Mouse (Mus musculus): ENCODE results near the gene Il12rb1.
"Not testable (repeated sequence)": the region's sequence is repeated elsewhere in the genome, so short reads cannot be mapped to it uniquely, and the experiment has no call there.

Il12rb1 gene

DNA sequence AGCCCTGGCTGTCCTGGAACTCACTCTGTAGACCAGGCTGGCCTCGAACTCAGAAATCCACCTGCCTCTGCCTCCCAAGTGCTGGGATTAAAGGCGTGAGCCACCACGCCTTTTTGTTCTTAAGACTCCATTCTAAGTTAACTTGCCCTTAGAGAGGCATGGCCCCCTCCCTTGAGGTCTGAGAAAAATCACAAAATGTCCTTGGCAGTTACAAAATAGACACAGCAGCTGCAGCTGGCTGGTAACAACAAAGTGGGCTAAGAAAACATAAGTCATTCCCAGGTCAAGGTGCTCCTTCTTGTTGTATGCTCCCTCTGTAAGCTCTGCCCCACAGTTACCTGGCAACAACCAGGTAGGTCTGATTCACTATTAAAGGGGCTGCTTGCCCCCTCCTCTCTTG lies 14.3 kb downstream of the Il12rb1 start:
- in situ Hi-C loops (cut with MboI, MseI): not testable (repeated sequence)

DNA sequence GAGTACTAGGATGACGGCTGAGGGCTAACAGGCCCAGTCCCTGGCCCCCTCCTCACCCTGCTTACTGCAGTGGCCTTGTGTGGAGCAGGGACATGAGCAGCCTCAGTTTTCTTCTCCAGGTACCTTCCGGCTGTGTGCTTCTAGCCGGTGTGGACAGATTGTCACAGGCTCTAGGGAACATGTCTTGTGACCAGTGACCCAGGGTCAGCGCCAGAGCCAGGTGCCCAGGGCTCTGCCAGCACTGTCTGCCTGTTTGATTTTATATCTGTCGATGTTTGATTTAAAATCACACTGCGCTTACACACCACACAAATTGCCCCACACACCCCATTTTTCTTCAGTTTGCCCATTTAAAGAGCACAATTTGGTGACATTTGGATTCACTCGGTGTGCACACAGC lies 15.6 kb downstream of the Il12rb1 start:
- in situ Hi-C loops (cut with MboI, MseI): no loop called here

DNA sequence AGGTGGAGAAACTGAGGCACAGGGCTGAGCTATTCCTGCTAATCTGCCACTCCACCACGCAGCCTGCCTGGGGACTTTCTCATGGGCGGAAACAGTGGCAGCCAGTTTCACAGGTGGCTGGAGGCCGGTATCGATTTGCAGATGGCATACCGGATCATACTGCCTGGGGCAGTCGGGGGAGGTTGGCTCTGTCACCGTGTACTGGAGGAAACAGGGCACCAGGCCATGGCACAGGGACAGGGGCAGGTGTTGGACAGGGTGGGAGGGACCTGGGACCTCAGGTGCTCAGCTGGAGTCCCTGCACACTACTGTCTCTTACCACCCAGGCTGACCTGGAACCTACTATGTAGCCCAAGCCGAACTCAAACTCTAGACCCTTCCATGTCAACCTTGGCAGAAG lies 17.6 kb downstream of the Il12rb1 start:
- in situ Hi-C loops (cut with MboI, MseI): loop anchor here (5.0 kb wide), 1 partner anchor 114 kb away; no protein-coding TSS in a partner anchor

DNA sequence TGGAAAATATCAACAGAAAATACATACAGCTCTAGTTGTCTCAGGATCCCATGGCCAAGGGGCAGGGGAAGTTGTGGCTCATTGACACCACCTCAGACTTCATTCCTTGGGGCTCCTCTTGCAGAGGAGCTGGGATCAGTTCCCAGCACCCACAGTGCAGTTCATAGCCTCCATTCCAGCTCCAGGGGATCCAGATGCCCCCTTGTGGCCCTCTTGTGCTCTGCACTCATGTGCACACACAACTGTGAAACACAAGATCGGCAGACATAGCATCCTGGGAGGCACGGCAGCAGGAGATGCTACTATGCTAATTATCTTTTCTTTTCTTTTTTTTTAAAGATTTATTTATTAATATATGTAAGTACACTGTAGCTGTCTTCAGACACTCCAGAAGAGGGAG lies 18.8 kb downstream of the Il12rb1 start:
- in situ Hi-C loops (cut with MboI, MseI): loop anchor here (5.0 kb wide), 1 partner anchor 115 kb away; no protein-coding TSS in a partner anchor

DNA sequence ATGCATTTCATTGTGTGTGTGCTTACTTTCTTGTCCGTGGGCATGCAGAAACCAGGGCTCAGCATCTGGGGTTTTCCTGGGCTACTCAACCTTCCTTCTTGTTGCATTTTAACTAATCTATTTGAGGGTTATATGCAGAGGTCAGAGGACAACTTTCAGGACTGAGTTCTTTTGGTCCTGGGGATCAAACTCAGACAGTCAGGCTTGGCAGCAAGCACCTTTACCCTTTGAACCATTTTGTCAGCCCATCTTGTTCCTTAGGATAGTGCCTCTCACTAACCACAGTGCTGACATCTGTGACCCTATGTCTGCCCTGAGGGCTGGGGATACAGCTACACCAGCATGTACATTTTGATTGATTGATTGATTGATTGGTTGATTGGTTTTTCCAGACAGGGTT lies 19.5 kb downstream of the Il12rb1 start:
- in situ Hi-C loops (cut with MboI, MseI): loop anchor here (5.0 kb wide), 1 partner anchor 115 kb away; no protein-coding TSS in a partner anchor

DNA sequence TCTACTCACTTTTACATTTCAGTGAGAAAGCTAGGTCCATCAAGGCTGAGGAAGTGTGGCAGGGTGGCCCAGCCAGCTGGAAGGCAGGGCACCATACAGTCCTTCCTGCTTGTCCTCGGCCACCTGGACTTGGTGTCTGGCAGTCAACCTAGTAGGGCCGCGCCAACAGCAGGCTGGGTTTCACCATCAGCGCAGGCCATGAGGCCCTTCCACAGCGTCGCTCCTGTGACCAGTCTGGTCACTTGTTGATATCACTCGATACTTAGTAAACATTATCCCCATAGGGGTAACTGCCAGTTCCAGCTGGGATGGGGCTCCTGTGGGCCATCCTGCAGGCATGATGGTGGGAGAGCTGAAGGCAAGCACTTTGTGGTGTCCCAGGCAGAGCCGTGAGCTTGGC lies 23.3 kb downstream of the Il12rb1 start:
- in situ Hi-C loops (cut with MboI, MseI): no loop called here

DNA sequence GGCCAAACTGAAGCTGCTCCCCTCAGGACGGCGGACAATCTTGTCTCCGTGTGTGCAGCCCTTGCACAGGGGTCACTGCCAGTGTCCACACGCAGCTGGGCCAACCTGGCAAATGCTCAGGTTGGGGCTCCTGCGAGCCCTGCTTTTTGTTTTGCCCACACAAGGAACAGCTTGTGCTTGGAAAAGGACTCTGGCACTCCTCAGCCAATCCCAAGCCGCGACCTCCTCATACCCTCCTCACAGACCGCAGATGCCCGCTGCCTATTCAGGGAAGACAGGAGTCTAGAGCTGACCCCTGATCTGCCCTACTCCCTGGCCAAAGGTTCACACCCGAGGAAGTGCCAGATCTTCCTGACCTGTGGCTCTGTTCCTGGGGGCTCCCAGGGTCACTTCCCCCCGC lies 24.1 kb downstream of the Il12rb1 start:
- in situ Hi-C loops (cut with MboI, MseI): no loop called here

DNA sequence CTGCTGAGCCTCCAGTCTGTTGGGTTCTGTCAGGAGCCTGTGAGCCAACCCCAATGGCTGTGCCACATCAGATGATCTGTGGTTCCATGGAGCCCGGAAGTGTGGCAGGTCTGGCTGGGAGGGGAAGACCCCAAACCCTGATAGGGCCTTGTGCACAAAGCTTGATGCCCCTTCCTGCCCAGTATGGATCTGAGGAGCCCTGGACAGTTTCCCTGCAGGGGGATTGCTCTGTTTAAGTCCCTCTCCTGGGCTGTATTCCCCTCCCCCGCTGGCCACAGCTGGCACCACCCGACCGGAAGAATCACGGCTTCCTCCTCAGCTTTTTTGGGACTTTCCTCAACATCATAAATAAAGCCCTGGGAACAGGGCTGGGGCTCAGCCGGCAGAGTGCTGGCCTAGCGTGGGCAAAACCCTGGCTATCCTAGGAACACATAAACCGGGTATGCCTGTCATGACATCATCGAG lies 24.8 kb downstream of the Il12rb1 start:
- in situ Hi-C loops (cut with MboI, MseI): no loop called here

DNA sequence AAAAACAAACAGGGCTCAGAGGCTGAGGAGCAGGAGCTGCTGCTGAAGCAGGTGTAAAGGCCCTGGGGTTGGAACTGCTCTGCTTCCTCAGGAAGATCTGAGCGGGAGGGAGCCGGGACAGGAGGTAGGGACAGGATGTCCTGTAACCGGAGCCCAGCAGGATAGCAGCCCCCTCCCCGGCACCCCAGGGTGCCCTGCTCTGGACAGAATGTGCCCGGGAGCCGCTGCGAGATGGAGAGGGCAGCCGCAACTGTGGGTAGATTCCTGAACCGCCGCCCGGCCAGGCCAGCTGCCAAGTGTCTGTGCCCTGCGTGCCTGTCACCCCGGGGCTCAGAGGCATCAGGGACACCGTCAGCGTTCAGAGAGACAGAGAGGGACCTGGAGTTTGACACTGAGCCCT lies 25.3 kb downstream of the Il12rb1 start:
- in situ Hi-C loops (cut with MboI, MseI): no loop called here

DNA sequence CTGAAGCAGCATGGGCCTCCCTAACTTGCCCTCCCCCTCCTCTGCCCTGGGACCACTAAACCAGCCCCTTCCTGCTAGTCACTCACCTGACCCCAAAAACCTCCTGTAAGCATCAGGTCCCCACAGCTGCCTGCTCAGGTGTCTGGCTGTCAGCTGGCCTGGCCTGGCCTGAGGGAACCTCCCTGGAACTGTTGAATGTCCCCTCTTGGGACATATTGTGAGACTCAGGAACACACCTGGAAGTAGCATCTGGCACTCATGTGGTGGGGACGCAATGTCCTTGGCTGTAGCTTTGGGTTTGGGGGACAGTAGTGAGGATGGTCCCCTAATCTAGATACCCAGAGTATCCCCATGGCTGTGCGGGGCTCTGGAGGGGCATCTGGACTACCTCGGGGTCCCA lies 25.8 kb downstream of the Il12rb1 start:
- in situ Hi-C loops (cut with MboI, MseI): no loop called here

DNA sequence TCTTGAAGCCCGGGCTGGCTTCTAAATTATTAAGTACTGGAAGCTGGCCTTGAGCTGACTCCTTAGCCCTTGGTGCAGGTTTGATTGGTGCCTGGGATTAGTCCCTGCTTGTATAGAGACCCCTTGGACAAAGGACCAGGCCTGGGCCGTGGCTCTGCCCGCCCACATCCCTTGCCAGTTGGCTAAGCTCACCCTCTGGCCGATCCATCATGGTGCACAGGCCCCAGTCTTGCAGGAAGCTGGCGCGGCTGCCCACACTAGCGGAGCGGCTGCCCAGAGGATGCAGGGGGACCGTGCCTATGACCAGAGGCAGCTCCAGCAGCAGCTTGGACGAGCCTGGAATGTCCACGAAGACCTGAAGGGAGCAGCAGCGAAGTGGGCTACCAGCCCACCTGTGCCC lies 28.4 kb downstream of the Il12rb1 start:
- in situ Hi-C loops (cut with MboI, MseI): no loop called here

DNA sequence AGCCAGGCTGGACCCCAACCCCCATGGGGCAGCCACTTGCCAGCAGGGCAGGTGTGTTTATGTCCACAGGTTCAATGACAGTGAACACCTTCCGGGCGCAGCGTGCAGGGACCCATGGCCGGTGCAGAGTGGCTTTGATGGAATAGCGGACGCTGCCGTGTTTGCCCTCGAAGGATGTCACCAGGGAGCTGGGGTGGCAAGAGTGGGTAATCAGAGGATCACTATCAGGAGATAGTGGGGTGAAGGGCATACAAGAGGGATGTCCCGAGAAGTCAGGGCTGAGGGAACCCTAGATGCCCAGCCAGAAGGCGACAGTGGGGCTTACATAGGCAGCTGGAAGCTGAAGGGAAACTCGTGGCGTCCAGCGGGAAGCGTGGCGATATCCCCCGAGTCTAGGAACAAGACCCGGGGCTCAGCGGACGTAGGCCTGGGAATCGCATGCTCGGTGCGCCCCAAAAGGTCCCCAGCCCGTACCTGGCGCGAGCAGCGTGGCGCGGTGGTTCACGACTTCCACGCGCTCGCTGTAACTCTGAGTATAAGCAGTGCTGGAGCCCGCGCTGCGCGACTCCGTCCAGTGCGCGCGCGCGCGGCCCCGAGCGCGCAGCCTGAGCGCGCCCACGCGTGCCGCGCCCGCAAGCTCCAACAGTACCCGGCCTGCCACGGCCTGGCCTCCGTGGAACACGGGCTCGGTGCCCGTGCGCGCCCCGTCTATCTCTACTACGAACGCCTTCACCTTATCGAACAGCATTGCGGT lies 30.6 kb downstream of the Il12rb1 start:
- in situ Hi-C loops (cut with MboI, MseI): no loop called here

DNA sequence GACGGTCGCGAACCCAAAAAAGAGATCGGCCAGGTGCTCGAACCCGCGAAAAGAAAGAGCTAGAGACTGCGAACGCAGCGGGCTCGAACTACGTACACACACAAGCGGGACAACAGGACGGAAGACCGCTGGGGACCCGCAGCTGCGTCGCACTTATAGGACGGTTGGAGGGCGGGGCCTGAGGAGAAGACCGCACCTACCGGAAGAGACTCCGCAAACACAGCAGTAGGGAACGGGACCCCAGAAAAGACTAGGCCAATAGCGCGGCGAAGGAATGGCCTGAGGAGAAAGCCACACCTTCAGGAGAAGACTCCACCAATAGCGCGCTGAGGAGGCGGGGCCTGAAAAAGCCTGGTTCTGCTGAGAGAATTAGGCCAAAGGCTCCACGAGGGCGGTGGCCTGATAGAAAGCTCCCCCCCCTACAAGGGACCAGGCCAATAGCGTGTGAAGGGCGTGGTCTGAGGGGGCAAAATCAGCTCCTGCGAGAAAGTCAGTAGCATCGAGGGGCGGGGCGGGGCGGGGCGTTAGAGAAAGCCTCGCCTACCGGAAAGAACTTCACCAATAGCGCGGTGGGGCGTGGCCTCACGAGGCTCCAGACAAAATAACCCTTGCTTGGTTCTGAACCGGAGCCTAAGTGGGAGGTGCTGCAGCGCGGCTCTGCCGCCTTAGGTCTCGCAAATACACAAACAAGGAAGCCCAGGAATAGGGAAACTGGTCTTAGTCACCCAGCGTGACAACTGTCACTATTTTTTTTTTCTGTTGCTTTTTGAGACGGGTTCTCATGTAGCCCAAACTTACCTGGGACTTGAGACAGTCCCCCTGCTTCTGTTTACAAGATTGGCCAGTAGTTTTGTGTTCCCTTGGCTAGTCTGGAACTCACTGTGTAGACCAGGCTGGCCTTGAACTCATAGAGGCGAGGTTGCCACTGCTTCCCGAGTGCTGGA lies 31.4 kb downstream of the Il12rb1 start, which contains the start of gene Arrdc2:
Gene Arrdc2, minus strand, starts transcription at position 313 of the 944 bp plus-strand sequence.
- in situ Hi-C loops (cut with MboI, MseI): loop anchor here (5.0 kb wide), 1 partner anchor 72 kb away; no protein-coding TSS in a partner anchor

DNA sequence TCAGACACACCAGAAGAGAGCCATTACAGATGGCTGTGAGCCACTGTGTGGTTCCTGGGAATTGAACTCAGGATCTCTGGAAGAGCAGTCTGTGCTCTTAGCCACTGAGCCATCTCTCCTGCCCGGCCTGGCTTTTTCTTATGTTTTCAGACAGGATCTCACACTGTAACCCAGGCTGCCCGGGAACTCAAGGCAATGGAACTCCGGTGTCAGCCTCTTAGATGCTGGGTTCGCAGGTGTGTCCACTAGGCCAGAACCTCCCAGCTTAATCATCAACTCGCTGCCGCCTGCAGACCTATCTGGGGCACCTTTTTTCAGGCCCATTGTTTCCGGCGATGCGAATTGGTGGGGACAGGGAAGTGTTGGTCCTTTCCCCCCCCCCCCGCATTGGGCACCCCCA lies 32.3 kb downstream of the Il12rb1 start:
- in situ Hi-C loops (cut with MboI, MseI): loop anchor here (5.0 kb wide), 1 partner anchor 73 kb away; no protein-coding TSS in a partner anchor

DNA sequence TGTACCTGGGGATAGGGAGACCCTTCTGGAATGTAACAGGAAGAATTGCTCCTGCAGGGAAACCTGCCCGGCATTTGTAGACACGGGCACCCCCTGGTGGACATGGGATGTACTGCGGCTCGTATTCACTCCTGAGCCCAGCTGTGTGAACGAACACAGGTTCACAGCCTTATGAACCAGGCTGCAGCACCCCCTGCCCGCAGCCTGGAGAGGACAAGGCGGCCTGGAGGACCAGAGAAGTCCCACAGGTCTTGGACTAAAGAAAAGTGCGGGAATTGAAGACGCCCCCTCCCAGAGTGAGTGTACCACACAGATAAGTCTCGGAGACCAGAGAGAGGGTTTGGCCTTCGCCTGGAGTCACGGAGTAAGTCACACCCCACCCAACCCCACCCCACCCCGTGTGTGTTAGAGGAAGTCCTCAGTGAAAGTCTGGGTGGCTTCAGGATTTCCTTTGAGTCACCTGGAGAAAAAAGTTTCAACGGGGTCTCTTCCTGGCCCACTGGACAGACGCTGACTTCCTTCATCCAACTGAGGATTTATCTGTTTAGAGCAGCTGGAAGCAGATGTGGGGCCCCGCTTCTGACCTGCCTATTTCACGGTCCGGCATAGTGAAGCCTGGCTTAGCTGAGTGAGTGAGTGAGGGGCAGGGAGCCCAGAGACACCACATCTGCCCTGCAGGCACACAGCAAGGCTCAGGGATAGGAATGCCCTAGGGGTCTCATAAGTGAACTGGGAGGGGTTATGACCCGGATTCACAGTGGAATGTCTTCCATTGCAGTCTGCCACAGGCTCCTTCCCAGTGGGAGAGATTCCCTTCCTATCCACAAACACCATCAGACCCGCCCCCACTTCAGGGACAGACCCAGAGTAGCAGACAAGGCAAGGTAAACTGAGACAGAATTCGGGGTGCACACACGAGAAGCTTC lies 33.2 kb downstream of the Il12rb1 start:
- in situ Hi-C loops (cut with MboI, MseI): loop anchor here (5.0 kb wide), 1 partner anchor 74 kb away; no protein-coding TSS in a partner anchor

DNA sequence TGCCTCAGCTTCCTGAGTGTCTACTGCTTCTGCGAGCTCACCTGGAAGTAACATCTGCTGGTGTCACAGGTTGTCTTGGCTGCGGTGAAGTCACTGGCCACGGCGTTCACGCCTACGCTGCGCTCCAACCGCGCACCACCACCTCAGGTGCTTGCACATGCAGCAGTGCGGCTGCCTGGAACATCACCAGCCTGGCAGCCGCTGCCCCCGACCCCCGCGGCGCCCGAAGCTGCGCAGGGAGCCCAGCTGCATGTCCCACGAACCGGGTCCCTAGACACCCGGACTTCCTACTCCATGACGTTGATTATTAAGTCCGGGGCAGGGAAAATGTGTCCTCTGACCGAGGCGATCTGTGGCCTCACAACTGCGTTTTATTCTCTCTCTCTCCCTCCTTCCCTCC lies 34.2 kb downstream of the Il12rb1 start:
- in situ Hi-C loops (cut with MboI, MseI): loop anchor here (5.0 kb wide), 1 partner anchor 75 kb away; no protein-coding TSS in a partner anchor

DNA sequence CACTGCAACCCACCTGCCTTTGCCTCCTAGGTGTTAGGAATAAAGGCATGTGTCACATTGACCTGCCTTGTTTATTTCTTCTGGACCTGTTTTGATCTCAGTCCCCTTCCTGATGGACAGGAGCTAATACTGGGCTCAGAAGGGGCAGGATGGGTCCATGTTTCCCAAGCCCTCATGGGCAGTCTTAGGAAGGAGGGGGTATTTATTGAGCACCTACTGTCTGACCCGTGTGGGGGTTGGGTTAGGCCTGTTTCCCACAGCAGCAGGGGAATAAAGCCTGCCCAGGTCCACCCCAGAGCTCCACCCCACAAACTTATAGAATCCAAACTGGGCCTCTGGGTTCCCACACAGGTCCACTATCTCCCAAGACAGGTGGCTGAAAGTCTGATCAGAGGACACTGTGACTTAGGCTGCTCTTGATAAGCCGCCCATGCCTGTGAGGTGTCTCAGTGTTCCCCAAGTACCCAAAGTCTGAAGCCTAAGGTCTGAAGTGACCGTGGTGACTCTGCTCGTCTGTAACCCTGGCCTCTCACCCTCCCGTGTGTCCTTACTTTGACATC lies 35.0 kb downstream of the Il12rb1 start:
- in situ Hi-C loops (cut with MboI, MseI): loop anchor here (5.0 kb wide), 1 partner anchor 76 kb away; no protein-coding TSS in a partner anchor

DNA sequence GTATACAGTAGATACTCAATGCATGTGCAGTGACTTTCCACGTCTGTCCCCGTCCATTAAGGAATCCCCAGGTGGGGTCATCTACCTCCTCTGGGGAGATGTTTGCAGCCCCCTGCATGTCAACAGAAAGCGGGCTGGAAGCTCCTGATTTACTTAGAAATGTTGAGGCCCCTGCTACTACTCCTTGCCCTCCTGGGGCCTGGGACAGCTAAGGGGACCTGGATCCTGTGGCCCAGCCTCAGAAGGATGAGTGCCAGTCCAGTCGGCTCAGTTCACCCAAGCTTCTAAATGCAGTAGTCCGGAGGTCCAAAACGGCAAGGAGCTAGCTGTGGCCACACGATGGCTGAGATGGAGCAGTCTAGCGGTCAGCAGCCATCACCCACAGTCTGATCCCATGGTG lies 35.7 kb downstream of the Il12rb1 start:
- in situ Hi-C loops (cut with MboI, MseI): loop anchor here (5.0 kb wide), 1 partner anchor 77 kb away; no protein-coding TSS in a partner anchor

DNA sequence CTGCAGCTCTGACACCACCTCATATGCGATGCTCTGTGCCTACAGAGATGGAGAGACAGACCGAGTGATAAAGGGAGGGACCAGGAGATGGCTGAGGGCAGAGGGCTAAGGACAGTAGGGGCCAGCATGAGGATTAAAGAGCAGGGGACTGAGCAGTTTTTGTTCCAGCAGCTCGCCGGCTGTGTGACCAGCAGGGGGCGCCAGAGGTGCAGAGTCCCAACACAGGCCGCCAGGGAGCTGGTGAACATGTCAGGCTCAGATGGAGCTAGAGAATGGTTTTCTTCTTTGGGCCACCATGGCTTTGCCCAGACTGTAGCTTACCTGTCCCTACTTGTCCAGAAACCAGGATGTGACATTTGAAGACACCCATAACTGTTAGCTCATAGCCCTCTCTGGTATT lies 36.3 kb downstream of the Il12rb1 start:
- in situ Hi-C loops (cut with MboI, MseI): loop anchor here (5.0 kb wide), 1 partner anchor 77 kb away; no protein-coding TSS in a partner anchor

DNA sequence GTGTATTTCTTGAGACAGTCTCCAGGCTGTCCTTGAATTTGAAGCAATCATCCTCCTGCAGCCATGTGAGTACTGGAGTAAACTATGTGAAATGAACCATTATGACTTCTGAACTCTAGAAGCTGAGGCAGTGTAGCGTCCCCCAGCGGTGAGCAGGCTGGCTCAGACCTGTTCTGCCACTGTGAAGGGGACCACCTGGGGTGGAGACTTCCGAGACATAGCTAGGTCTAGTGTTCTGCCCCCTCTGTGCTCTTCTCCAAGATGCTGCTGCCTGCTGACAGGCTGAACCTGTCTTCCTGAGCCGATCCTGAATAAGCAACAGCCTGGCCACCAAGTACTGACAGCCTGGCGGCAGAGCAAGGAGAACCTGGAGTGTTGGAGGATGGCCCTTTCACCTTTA lies 36.9 kb downstream of the Il12rb1 start:
- in situ Hi-C loops (cut with MboI, MseI): no loop called here
